Mouse (Mus musculus) effector memory CD4-positive, alpha-beta T cell, adult 7 months (primary cell): ENCODE data around the gene Cenpi. TPM values are rescaled to one million over a fixed set of nuclear protein-coding genes. Genes with fewer than 3 reads are reported as not detected.

Experiments
- polyA plus RNA-seq: library from polyadenylated mRNA; unstranded; fragments of 100-300 nt; shearing (Covaris generic); gene quantifications from one replicate; pipeline ENCODE4 v1.2.1, GENCODE M21; 2017

Gene Cenpi
- polyA plus RNA-seq = 0.69 TPM

GRCm38 (mm10) chrX:134307534-134308274 lies at the start of gene Cenpi:
Cenpi (plus strand) TSS chrX:134308084.

GRCm38 (mm10) chrX:134276275-134277160 lies 31.4 kb upstream of the Cenpi start, which contains the start of gene Trmt2b:
Trmt2b (minus strand) TSS chrX:134276984.

GRCm38 (mm10) chrX:134403863-134404583 lies 96.1 kb downstream of the Cenpi start, which contains the start of gene Drp2:
Drp2 (plus strand) TSS chrX:134404551.

Other genes starting within 250 kb of the Cenpi start
- 44.1 TPM for gene Cstf2, start 248.9 kb upstream of the Cenpi start, polyA plus RNA-seq
- gene Xkrx, start 146.0 kb upstream of the Cenpi start, polyA plus RNA-seq = 0.44 TPM
- not detected for gene Arl13a, start 120.6 kb upstream of the Cenpi start, polyA plus RNA-seq
- gene Nox1, start 86.1 kb upstream of the Cenpi start, polyA plus RNA-seq = not detected
- gene Trmt2b, start 31.1 kb upstream of the Cenpi start, polyA plus RNA-seq = 22.3 TPM
- not detected for gene Tmem35a, start 12.9 kb upstream of the Cenpi start, polyA plus RNA-seq
- gene Drp2, start 96.5 kb downstream of the Cenpi start, polyA plus RNA-seq = not detected
- not detected for gene Taf7l, start 168.4 kb downstream of the Cenpi start, polyA plus RNA-seq
- gene Timm8a1, start 233.8 kb downstream of the Cenpi start, polyA plus RNA-seq = 18.8 TPM